Mouse (Mus musculus) erythroblast, embryonic 14.5 days (primary cell): ENCODE data around the gene Mbtd1. TPM values are rescaled to one million over a fixed set of nuclear protein-coding genes. Genes with fewer than 3 reads are reported as not detected.

ENCODE experiments used
- H3K27me3 ChIP-seq: 2 replicates; pipeline ENCODE4 v1.6.1; 2012; ENCODE audit warnings: inconsistent platforms; ENCODE audit not compliant: control insufficient read depth
- H3K36me3 ChIP-seq: 2 replicates; pipeline ENCODE4 v1.6.1; 2012; ENCODE audit warnings: mild to moderate bottlenecking, inconsistent platforms; ENCODE audit not compliant: control insufficient read depth
- H3K4me1 ChIP-seq: 2 replicates; pipeline ENCODE4 v1.6.1; 2012; ENCODE audit warnings: inconsistent platforms; ENCODE audit not compliant: control insufficient read depth
- H3K4me3 ChIP-seq: replicated peaks from 2 replicates; pipeline ENCODE3; 2012; ENCODE audit warnings: moderate library complexity, mild to moderate bottlenecking, inconsistent platforms
- H3K9me3 ChIP-seq: 2 replicates; pipeline ENCODE4 v1.6.1; 2012; ENCODE audit warnings: low read length, inconsistent platforms, mixed read lengths; ENCODE audit not compliant: control insufficient read depth
- GATA1 ChIP-seq: IDR thresholded peaks from 2 replicates; pipeline ENCODE4 v1.6.1; 2012; ENCODE audit warnings: low read length, inconsistent platforms, mixed read lengths
- TAL1 ChIP-seq: IDR thresholded peaks from 3 replicates; pipeline ENCODE4 v1.6.1; 2012; ENCODE audit warnings: low read length, inconsistent platforms, mixed read lengths
- polyA plus RNA-seq: library from polyadenylated mRNA; stranded (reverse); fragments of >175 nt; gene quantifications from 2 replicates; pipeline ENCODE4 v1.2.3, GENCODE M21; 2012

Mbtd1 gene
- polyA plus RNA-seq, 1 experiment: 0.09 TPM

GRCm38 (mm10) chr11:93957031-93957555 lies 71.4 kb downstream of the Mbtd1 start:
- Histone ChIP-seq H3K36me3 (peaks cover 44% of the 10 kb centered on the region), H3K4me3 (no peak overlapping the region), H3K27me3 (peaks cover 7% of the 10 kb centered on the region), H3K4me1 (peaks cover 28% of the 10 kb centered on the region), H3K9me3 (no peaks in the 10 kb centered on the region)
- TF ChIP-seq GATA1: no peak

- TF ChIP-seq GATA1 (no peak), TAL1 (no peak)
- Histone ChIP-seq H3K4me1 (peaks cover 28% of the 10 kb centered on the region), H3K36me3 (peaks cover 49% of the 10 kb centered on the region), H3K27me3 (peaks cover 7% of the 10 kb centered on the region), H3K4me3 (no peak overlapping the region), H3K9me3 (no peaks in the 10 kb centered on the region)
Measured at GRCm38 (mm10) chr11:93957746-93958145, 72.1 kb downstream of the Mbtd1 start.

- no peaks in the 10 kb centered on the region for H3K9me3 ChIP-seq
Measured at GRCm38 (mm10) chr11:93961482-93961881, 75.8 kb downstream of the Mbtd1 start.

GRCm38 (mm10) chr11:93963013-93963412 lies 77.4 kb downstream of the Mbtd1 start:
- no peak for TF ChIP-seq GATA1
- no peak for TF ChIP-seq TAL1
- H3K4me3 ChIP-seq: no peak overlapping the region
- peaks cover 24% of the 10 kb centered on the region for H3K4me1 ChIP-seq
- H3K9me3 ChIP-seq: no peaks in the 10 kb centered on the region
- H3K36me3 ChIP-seq: peaks cover 75% of the 10 kb centered on the region
- no peaks in the 10 kb centered on the region for H3K27me3 ChIP-seq

More at GRCm38 (mm10) chr11:93961482-93961881, 75.8 kb downstream of the Mbtd1 start:
- no peak for TF ChIP-seq GATA1
- no peak for TF ChIP-seq TAL1
- H3K4me1 ChIP-seq: peaks cover 20% of the 10 kb centered on the region
- no peak overlapping the region for H3K4me3 ChIP-seq
- H3K27me3 ChIP-seq: no peaks in the 10 kb centered on the region
- H3K36me3 ChIP-seq: peaks cover 82% of the 10 kb centered on the region

- Histone ChIP-seq H3K27me3 (no peaks in the 10 kb centered on the region), H3K4me1 (peaks cover 34% of the 10 kb centered on the region), H3K4me3 (no peak overlapping the region), H3K9me3 (no peaks in the 10 kb centered on the region), H3K36me3 (peaks cover 54% of the 10 kb centered on the region)
- no peak for TF ChIP-seq GATA1
- TF ChIP-seq TAL1: no peak
Measured at GRCm38 (mm10) chr11:93965391-93965790, 79.7 kb downstream of the Mbtd1 start.

GRCm38 (mm10) chr11:93967381-93967780 lies 81.7 kb downstream of the Mbtd1 start:
- H3K36me3 ChIP-seq: peaks cover 37% of the 10 kb centered on the region
- no peak for TF ChIP-seq GATA1
- TF ChIP-seq TAL1: no peak
- H3K4me1 ChIP-seq: peaks cover 34% of the 10 kb centered on the region
- H3K4me3 ChIP-seq: peak overlapping the region; percentile 88
- no peaks in the 10 kb centered on the region for H3K9me3 ChIP-seq
- no peaks in the 10 kb centered on the region for H3K27me3 ChIP-seq

- Histone ChIP-seq H3K9me3 (no peaks in the 10 kb centered on the region), H3K27me3 (no peaks in the 10 kb centered on the region), H3K36me3 (peaks cover 29% of the 10 kb centered on the region), H3K4me3 (peak within 1 kb of the TSS; percentile 88), H3K4me1 (peaks cover 34% of the 10 kb centered on the region)
- no peak for TF ChIP-seq TAL1
- no peak for TF ChIP-seq GATA1
Measured at GRCm38 (mm10) chr11:93968005-93968847, 82.6 kb downstream of the Mbtd1 start, which contains the start of the genes Gm20390 and Nme1. TSS of gene Gm20390 (minus strand) at chr11:93968293. TSS of gene Nme1 (minus strand) at chr11:93968521.

GRCm38 (mm10) chr11:93968848-93969128 lies 83.1 kb downstream of the Mbtd1 start:
- Histone ChIP-seq H3K4me3 (peak overlapping the region; percentile 88), H3K4me1 (peaks cover 34% of the 10 kb centered on the region), H3K36me3 (peaks cover 23% of the 10 kb centered on the region), H3K27me3 (no peaks in the 10 kb centered on the region), H3K9me3 (no peaks in the 10 kb centered on the region)
- TF ChIP-seq GATA1: no peak
- TF ChIP-seq TAL1: no peak

GRCm38 (mm10) chr11:93969171-93969570 lies 83.5 kb downstream of the Mbtd1 start:
- peaks cover 34% of the 10 kb centered on the region for H3K4me1 ChIP-seq
- TF ChIP-seq GATA1: no peak
- TF ChIP-seq TAL1: no peak
- H3K36me3 ChIP-seq: peaks cover 19% of the 10 kb centered on the region
- no peaks in the 10 kb centered on the region for H3K9me3 ChIP-seq
- H3K4me3 ChIP-seq: peak overlapping the region; percentile 88
- no peaks in the 10 kb centered on the region for H3K27me3 ChIP-seq
